Mouse (Mus musculus) MEL (cell line): Measurements from ENCODE around the gene Kcnn3. TPM values are rescaled to one million over a fixed set of nuclear protein-coding genes. Genes with fewer than 3 reads are reported as not detected.

ENCODE experiments used
- DNase-seq: peaks from one replicate; pipeline ENCODE4 v3.0.0; 2011; ENCODE audit warnings: low read depth, low spot score
- H3K27ac ChIP-seq: 2 replicates; pipeline ENCODE4 v1.5.1; 2012; ENCODE audit warnings: low read depth, mild to moderate bottlenecking, control low read depth, low read length, moderate library complexity; ENCODE audit not compliant: control insufficient read depth
- H3K27me3 ChIP-seq, 2 experiments: fragments of 150-350 bp in 1 of 2; sonication (generic) in 1 of 2; 2 replicates each; pipeline ENCODE4 v1.6.1; 2012; ENCODE audit warnings: low read length in 2 of 2, mild to moderate bottlenecking in 2 of 2, improper control_type of control experiment in 1 of 2, moderate library complexity in 1 of 2; ENCODE audit not compliant: insufficient read depth in 2 of 2, control insufficient read depth in 1 of 2
- H3K36me3 ChIP-seq, 2 experiments: 2 replicates each; pipeline ENCODE4 v1.6.1; 2012 to 2014; ENCODE audit warnings: low read length in 2 of 2, improper control_type of control experiment in 1 of 2, inconsistent platforms in 1 of 2, mild to moderate bottlenecking in 1 of 2; ENCODE audit not compliant: insufficient read depth in 2 of 2, control insufficient read depth in 1 of 2
- H3K4me1 ChIP-seq, 2 experiments: fragments of 150-350 bp in 1 of 2; sonication (generic) in 1 of 2; 2 replicates each; pipeline ENCODE4 v1.6.1; 2012; ENCODE audit warnings: low read length in 2 of 2, improper control_type of control experiment in 1 of 2, mild to moderate bottlenecking in 1 of 2; ENCODE audit not compliant: insufficient read depth in 2 of 2, control insufficient read depth in 1 of 2
- H3K4me3 ChIP-seq, 2 experiments: fragments of 150-350 bp in 1 of 2; sonication (generic) in 1 of 2; 2 replicates each; pipeline ENCODE4 v1.5.1; 2012; ENCODE audit warnings: low read depth in 2 of 2, low read length in 2 of 2, mild to moderate bottlenecking in 2 of 2, moderate library complexity in 2 of 2, control low read depth in 1 of 2, improper control_type of control experiment in 1 of 2; ENCODE audit not compliant: control insufficient read depth in 1 of 2, insufficient read depth in 1 of 2
- H3K79me2 ChIP-seq: 2 replicates; pipeline ENCODE4 v1.6.1; 2012; ENCODE audit warnings: mild to moderate bottlenecking, low read length, moderate library complexity; ENCODE audit not compliant: control insufficient read depth, poor library complexity, insufficient read depth
- H3K9ac ChIP-seq: 2 replicates; pipeline ENCODE4 v1.6.1; 2012; ENCODE audit warnings: low read depth, mild to moderate bottlenecking, control low read depth, low read length, moderate library complexity; ENCODE audit not compliant: control insufficient read depth, poor library complexity, severe bottlenecking
- H3K9me3 ChIP-seq: fragments of 150-350 bp; sonication (generic); replicated peaks from 2 replicates; pipeline ENCODE4 v1.6.1; 2012; ENCODE audit warnings: mild to moderate bottlenecking, low read length, improper control_type of control experiment, moderate library complexity; ENCODE audit not compliant: insufficient read depth
- BHLHE40 ChIP-seq: IDR thresholded peaks from 2 replicates; pipeline ENCODE4 v1.6.1; 2012; ENCODE audit warnings: low read depth, mild to moderate bottlenecking, inconsistent platforms, low read length, improper control_type of control experiment, borderline replicate concordance
- CHD1 ChIP-seq: IDR thresholded peaks from 2 replicates; pipeline ENCODE4 v1.6.1; 2012; ENCODE audit warnings: low read depth, mild to moderate bottlenecking, inconsistent platforms, low read length, improper control_type of control experiment
- CTCF ChIP-seq, 3 experiments: IDR thresholded peaks in 2 of 3; conservative IDR thresholded peaks in 1 of 3; 2 replicates each; pipeline ENCODE4 v1.5.1; 2011 to 2012; ENCODE audit warnings: low read length in 3 of 3, low read depth in 2 of 3, mild to moderate bottlenecking in 2 of 3, improper control_type of control experiment in 1 of 3, inconsistent platforms in 1 of 3, mixed read lengths in 1 of 3, moderate library complexity in 1 of 3; ENCODE audit not compliant: control insufficient read depth in 1 of 3, insufficient read depth in 1 of 3, poor library complexity in 1 of 3, severe bottlenecking in 1 of 3
- E2F4 ChIP-seq: IDR thresholded peaks from 2 replicates; pipeline ENCODE4 v1.6.1; 2011; ENCODE audit warnings: low read depth, low read length, improper control_type of control experiment, borderline replicate concordance
- ELF1 ChIP-seq: IDR thresholded peaks from 2 replicates; pipeline ENCODE4 v1.6.1; 2014; ENCODE audit warnings: low read depth, mild to moderate bottlenecking, inconsistent platforms, low read length, improper control_type of control experiment, moderate library complexity
- EP300 ChIP-seq, 2 experiments: IDR thresholded peaks; 2 replicates each; pipeline ENCODE4 v1.6.1; 2011; ENCODE audit warnings: improper control_type of control experiment in 2 of 2, low read length in 2 of 2, low read depth in 1 of 2, mild to moderate bottlenecking in 1 of 2
- ETS1 ChIP-seq: IDR thresholded peaks from 2 replicates; pipeline ENCODE4 v1.6.1; 2012; ENCODE audit warnings: low read depth, mild to moderate bottlenecking, inconsistent platforms, low read length, improper control_type of control experiment, moderate library complexity
- GATA1 ChIP-seq: IDR thresholded peaks from 2 replicates; pipeline ENCODE4 v1.6.1; 2011; ENCODE audit warnings: low read depth, low read length, improper control_type of control experiment
- KAT2A ChIP-seq: conservative IDR thresholded peaks from 2 replicates; pipeline ENCODE4 v1.6.1; 2012; ENCODE audit warnings: low read depth, low read length, improper control_type of control experiment, inconsistent platforms
- MAX ChIP-seq: IDR thresholded peaks from 2 replicates; pipeline ENCODE4 v1.6.1; 2011; ENCODE audit warnings: low read length, improper control_type of control experiment
- MAZ ChIP-seq: IDR thresholded peaks from 2 replicates; pipeline ENCODE4 v1.6.1; 2012; ENCODE audit warnings: low read depth, mild to moderate bottlenecking, inconsistent platforms, low read length, improper control_type of control experiment
- MEF2A ChIP-seq: IDR thresholded peaks from 2 replicates; pipeline ENCODE4 v1.6.1; 2014; ENCODE audit warnings: low read depth, mild to moderate bottlenecking, inconsistent platforms, low read length, improper control_type of control experiment; ENCODE audit not compliant: poor library complexity, insufficient replicate concordance, severe bottlenecking; ENCODE audit errors: extremely low read depth
- MXI1 ChIP-seq: IDR thresholded peaks from 2 replicates; pipeline ENCODE4 v1.6.1; 2011; ENCODE audit warnings: mild to moderate bottlenecking, low read depth, low read length, improper control_type of control experiment
- MYC ChIP-seq: IDR thresholded peaks from 2 replicates; pipeline ENCODE4 v1.6.1; 2011; ENCODE audit warnings: low read depth, mild to moderate bottlenecking, low read length, improper control_type of control experiment, moderate library complexity
- NELFE ChIP-seq: IDR thresholded peaks from 2 replicates; pipeline ENCODE4 v1.6.1; 2011; ENCODE audit warnings: low read depth, low read length, improper control_type of control experiment
- NRF1 ChIP-seq: IDR thresholded peaks from 2 replicates; pipeline ENCODE4 v1.6.1; 2014; ENCODE audit warnings: low read depth, mild to moderate bottlenecking, inconsistent platforms, low read length, improper control_type of control experiment, moderate library complexity; ENCODE audit not compliant: poor library complexity, insufficient read depth, severe bottlenecking
- POLR2A ChIP-seq, 2 experiments: IDR thresholded peaks; 2 replicates each; pipeline ENCODE4 v1.6.1; 2011 to 2012; ENCODE audit warnings: low read length in 2 of 2, mild to moderate bottlenecking in 2 of 2, control low read depth in 1 of 2, improper control_type of control experiment in 1 of 2, low read depth in 1 of 2, moderate library complexity in 1 of 2; ENCODE audit not compliant: control insufficient read depth in 1 of 2, insufficient read depth in 1 of 2, poor library complexity in 1 of 2
- RAD21 ChIP-seq: IDR thresholded peaks from 2 replicates; pipeline ENCODE4 v1.6.1; 2011; ENCODE audit warnings: mild to moderate bottlenecking, low read depth, low read length, improper control_type of control experiment
- RCOR1 ChIP-seq: IDR thresholded peaks from 2 replicates; pipeline ENCODE4 v1.6.1; 2012; ENCODE audit warnings: low read depth, mild to moderate bottlenecking, inconsistent platforms, low read length, improper control_type of control experiment
- SMC3 ChIP-seq: IDR thresholded peaks from 2 replicates; pipeline ENCODE4 v1.6.1; 2011; ENCODE audit warnings: low read depth, low read length, improper control_type of control experiment
- TAL1 ChIP-seq: IDR thresholded peaks from 2 replicates; pipeline ENCODE4 v1.6.1; 2012; ENCODE audit warnings: mild to moderate bottlenecking, inconsistent platforms, low read length, moderate library complexity, mixed read lengths
- TBP ChIP-seq: IDR thresholded peaks from 2 replicates; pipeline ENCODE4 v1.8.0; 2011; ENCODE audit warnings: low read depth, low read length, improper control_type of control experiment
- USF2 ChIP-seq, 2 experiments: IDR thresholded peaks; 2 replicates each; pipeline ENCODE4 v1.6.1; 2011 to 2012; ENCODE audit warnings: improper control_type of control experiment in 2 of 2, low read length in 2 of 2, borderline replicate concordance in 1 of 2, inconsistent platforms in 1 of 2, low read depth in 1 of 2, mild to moderate bottlenecking in 1 of 2; ENCODE audit not compliant: insufficient read depth in 1 of 2
- ZC3H11A ChIP-seq: IDR thresholded peaks from 2 replicates; pipeline ENCODE4 v1.6.1; 2012; ENCODE audit warnings: low read depth, mild to moderate bottlenecking, inconsistent platforms, low read length, improper control_type of control experiment
- ZKSCAN1 ChIP-seq: IDR thresholded peaks from 2 replicates; pipeline ENCODE4 v1.6.1; 2012; ENCODE audit warnings: low read depth, mild to moderate bottlenecking, inconsistent platforms, low read length, improper control_type of control experiment, moderate library complexity
- ZMIZ1 ChIP-seq: IDR thresholded peaks from 2 replicates; pipeline ENCODE4 v1.6.1; 2012; ENCODE audit warnings: low read depth, mild to moderate bottlenecking, inconsistent platforms, low read length, improper control_type of control experiment, moderate library complexity
- ZNF384 ChIP-seq: IDR thresholded peaks from 2 replicates; pipeline ENCODE4 v1.6.1; 2012; ENCODE audit warnings: low read depth, mild to moderate bottlenecking, inconsistent platforms, low read length, improper control_type of control experiment
- polyA plus RNA-seq, 2 experiments: library from polyadenylated mRNA; stranded (reverse) in 1 of 2; unstranded in 1 of 2; fragments of >175 nt in 1 of 2; fragments of >200 nt in 1 of 2; gene quantifications; 2 replicates each; pipeline versions ENCODE4 v1.2.1 to v1.2.4; 2012; ENCODE audit warnings: low replicate concordance in 2 of 2, low read depth in 1 of 2; ENCODE audit not compliant: insufficient read length in 2 of 2, insufficient read depth in 1 of 2, missing spikeins in 1 of 2
- total RNA-seq: library from RNA; depleted of rRNA; stranded (reverse); fragments of 300-350 nt; gene quantifications from 2 replicates; pipeline ENCODE4 v1.2.3, GENCODE M21; 2012

Kcnn3 gene
- total and polyA plus RNA-seq, 3 experiments, result 0.04 TPM; not detected in 2

- peaks cover 2 to 14% of the 10 kb centered on the region in 2 experiments; a peak in 3 of 4 replicates for H3K4me1 ChIP-seq
- H3K4me3 ChIP-seq, result no peak overlapping the region
- H3K9me3 ChIP-seq, result no peaks in the 10 kb centered on the region
- H3K27ac ChIP-seq, result no peak overlapping the region
- H3K36me3 ChIP-seq, result peaks cover 0 to 4% of the 10 kb centered on the region in 2 experiments; a peak in 1 of 4 replicates
- H3K9ac ChIP-seq, result no peak overlapping the region
- peaks cover 26 to 29% of the 10 kb centered on the region in 2 experiments for H3K27me3 ChIP-seq
- no peaks in the 10 kb centered on the region for H3K79me2 ChIP-seq
- TF ChIP-seq MAZ, result no peak
- TF ChIP-seq BHLHE40, result no peak
- no peak for TF ChIP-seq ELF1
- no peak for TF ChIP-seq NELFE
- no peak for TF ChIP-seq GATA1
- no peak for TF ChIP-seq RCOR1
- TF ChIP-seq MAX, result no peak
- no peak for TF ChIP-seq ZKSCAN1
- TF ChIP-seq MEF2A, result no peak
- no peak for TF ChIP-seq EP300 (IDR thresholded peaks at IDR 0.05; ENCODE audit: low read depth in 1 of 2, low read length in 2 of 2)
- TF ChIP-seq E2F4, result no peak
- TF ChIP-seq ZC3H11A, result peak; percentile 60
- TF ChIP-seq TAL1, result no peak
- TF ChIP-seq SMC3, result peak; percentile 98
- no peak for TF ChIP-seq TBP
- no peak for TF ChIP-seq NRF1
- TF ChIP-seq MYC, result peak; percentile 53; the same call in 1 of the 2 replicates
- TF ChIP-seq ETS1, result no peak
- no peak for TF ChIP-seq ZNF384
- TF ChIP-seq KAT2A, result no peak
- TF ChIP-seq POLR2A (IDR thresholded peaks at IDR 0.05; ENCODE audit: control insufficient read depth in 1 of 2, insufficient read depth in 1 of 2, low read depth in 1 of 2, low read length in 2 of 2, poor library complexity in 1 of 2), result no peak
- TF ChIP-seq ZMIZ1, result no peak
- no peak for TF ChIP-seq USF2 (IDR thresholded peaks at IDR 0.05; ENCODE audit: borderline replicate concordance in 1 of 2, insufficient read depth in 1 of 2, low read depth in 1 of 2, low read length in 2 of 2)
- peak; percentile 64 for TF ChIP-seq RAD21
- TF ChIP-seq CTCF (IDR thresholded peaks at IDR 0.05 in 2 of 3, conservative IDR thresholded peaks at IDR 0.05 in 1 of 3; ENCODE audit: control insufficient read depth in 1 of 3, insufficient read depth in 1 of 3, low read depth in 2 of 3, low read length in 3 of 3, poor library complexity in 1 of 3, severe bottlenecking in 1 of 3), result peak; percentile 68 to 88 (median 86)
- TF ChIP-seq MXI1, result no peak
- TF ChIP-seq CHD1, result no peak
- TF ChIP-seq, all 39 proteins: peak for 5
- peak; percentile 76 for DNase-seq
Measured at GRCm38 (mm10) chr3:89510979-89511378, 9.0 kb upstream of the Kcnn3 start.
